Mouse (Mus musculus) brain, embryonic 18.5 days (tissue): ENCODE results near the gene Arhgap15.

ENCODE experiments used
- DNase-seq: peaks from one replicate; pipeline ENCODE4 v3.0.0-alpha.2; 2012; ENCODE audit warnings: low read depth, low spot score

Gene Arhgap15

DNA sequence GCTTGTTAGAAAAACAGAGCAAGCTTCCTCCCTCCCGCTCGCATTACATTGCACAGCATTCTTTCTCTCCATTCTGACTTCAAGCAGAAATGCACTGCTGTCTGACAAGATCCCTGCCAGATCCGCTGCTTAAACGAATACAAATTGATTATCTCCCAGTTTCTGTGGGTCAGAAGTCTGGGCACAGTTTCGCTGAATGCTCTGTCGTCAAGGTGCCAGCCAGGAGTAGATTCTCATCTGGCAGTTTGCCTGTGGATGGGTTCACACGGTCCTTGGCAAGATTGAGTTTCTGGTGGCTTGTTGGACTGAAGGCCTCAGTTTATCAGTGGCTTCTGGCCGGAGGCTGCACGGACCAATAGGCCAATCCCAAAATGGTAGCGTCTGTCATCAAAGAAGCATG is 435.9 kb downstream of the Arhgap15 start:
- no peak for DNase-seq

DNA sequence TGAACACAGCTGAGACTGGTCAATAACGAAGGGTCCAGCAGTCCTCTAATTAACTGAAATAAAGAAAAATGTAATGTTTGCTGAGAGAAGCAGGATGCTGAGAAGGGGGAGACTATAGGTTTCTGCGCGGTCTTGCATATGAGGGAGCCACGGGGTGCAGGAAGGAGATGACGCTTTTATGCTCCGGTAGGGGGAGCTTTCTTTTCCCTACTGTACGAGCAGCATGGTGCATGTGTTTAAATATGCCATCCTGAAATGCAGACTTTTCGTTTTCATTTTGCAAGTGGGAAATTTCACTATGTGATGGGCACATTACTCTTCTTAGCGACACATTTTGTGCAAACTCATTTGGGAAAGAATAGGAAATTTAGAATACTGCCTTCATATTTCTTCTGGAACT is 442.1 kb downstream of the Arhgap15 start:
- DNase-seq = no peak

DNA sequence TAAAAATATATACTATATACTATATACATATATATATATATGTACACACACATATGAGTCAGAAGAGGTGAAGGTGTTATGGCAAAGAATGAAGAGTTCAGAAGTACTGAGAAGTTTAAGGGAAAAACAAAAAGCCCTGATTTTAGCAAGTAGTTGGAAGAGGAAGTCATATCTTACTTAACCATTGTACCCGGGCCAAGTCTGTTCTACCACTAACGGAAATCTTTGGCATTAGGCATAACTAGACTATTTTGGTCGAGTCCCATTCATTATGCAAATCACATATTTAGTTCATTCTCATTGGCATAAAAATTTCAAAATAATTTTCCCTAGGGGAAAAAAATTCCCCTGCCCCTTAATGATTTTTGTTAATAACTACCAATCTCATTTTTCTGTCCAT is 443.4 kb downstream of the Arhgap15 start:
- no peak for DNase-seq

DNA sequence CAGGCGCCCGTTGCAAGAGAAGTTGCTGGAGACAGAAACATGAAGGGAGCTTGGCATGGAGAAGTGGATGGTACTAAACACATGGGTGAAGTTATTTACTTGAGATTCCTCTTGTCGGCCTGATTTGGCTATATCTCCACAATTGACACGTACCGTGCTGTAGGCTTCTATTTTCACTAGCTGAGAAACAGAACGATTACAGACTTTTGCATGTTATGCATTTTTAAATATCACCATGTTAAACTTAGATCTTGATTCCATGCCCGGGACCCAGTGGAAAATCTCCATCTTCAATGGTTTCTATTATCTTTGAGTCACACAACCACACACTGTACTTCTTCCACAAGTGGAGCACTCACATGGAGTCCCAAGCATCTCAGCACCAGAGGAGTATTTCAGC is 466.9 kb downstream of the Arhgap15 start:
- peak; percentile 32 for DNase-seq

DNA sequence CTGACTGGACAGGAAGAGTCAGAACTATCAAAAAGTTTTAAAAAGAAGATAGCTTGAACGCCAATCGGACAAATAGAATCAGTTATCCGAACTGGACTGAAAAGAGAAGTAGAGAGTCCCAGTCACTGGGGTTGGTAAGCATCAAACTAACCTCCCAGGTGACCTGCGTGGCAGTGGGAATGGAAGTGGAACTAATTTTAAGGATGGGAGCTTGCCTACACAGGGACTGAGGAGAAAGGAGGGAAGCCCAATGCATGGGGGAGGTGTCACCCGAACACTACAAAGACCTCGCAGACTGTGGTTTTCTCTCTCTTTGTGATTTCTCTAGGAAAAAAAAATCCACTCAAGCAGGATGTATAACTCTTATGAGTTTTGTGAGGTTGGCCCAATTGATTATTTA is 469.2 kb downstream of the Arhgap15 start:
- DNase-seq = no peak

DNA sequence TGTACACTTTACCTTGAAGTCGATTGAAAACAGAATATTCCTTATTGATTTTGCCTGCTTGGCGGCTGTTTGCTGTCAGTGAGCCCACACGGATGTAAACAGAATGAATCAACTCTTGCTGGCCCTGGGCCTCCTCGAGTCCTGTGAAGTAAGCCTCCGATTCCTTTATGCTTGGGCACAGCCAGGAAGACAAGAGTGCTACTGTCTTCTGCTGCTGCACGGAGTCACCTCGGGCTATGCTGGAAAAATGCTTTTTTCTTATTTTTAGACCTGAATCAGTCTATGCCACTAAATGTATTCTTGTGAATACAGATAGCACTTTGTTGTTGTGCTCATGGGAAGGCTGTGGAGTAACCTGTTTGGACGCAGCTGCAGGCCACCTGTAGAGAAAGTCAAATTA is 469.7 kb downstream of the Arhgap15 start:
- DNase-seq = no peak

DNA sequence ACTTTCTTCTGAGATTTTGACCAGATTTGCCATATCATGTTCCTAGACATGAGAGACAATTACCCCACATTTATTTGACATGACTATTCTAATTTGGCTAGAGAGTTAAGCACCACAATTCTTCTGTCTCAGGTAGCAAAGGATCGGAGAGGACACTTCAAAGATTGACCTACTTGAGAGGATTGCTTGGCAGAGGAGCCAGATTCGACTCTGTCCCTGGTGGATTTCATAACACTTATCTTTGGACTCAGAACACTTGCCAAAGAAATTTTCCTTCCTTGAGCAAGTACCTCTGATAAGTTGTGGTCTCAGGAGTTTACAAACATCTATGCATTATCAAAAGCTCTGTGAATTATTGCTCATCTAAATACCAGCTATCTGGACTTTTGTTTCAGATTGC is 473.1 kb downstream of the Arhgap15 start:
- DNase-seq = no peak

DNA sequence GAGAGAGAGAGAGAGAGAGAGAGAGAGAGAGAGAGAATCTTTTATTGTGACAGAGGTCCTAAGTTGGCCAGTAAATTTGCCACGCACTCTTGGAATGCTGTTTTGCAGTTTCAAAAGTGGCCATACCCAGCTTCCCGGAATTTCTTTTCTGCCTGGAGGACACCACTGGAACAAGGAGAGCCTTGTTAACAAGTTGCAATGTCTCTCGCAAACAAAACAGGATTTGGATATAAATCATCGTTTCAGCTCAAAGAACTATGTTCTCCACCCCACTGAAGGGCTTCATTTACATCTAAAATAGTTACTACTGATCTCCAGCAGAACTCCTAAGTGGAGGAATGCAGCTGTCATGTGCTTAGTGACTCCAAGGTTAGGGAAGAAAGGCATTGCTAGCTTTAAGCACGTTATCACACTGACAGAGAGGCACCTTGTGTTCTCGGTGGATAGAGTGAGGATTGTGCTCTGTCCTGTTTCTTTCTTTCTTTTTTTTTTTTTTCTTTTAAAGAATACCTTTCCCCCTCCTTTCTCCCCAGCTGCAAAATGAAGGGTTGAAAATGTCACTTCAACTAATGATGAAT is 473.6 kb downstream of the Arhgap15 start:
- no peak for DNase-seq

DNA sequence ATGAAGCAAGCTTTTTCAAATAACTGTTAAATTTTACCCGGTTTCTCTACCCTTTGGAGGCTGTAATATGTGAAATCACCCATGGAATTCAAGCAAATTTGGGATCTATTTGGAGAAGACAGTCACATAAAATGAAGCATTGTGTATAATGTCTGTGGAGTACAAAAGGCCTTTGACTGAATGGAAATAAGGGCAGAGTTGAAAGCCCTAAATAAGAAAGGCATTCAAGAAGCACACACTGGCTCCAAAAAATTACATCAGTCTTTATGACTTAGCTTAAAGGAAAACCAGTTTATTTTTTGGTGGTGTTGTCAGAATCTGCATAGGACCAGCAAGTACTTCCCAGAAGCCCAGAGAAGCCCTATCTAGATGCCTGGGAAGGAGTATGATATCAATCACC is 486.2 kb downstream of the Arhgap15 start:
- DNase-seq = no peak

DNA sequence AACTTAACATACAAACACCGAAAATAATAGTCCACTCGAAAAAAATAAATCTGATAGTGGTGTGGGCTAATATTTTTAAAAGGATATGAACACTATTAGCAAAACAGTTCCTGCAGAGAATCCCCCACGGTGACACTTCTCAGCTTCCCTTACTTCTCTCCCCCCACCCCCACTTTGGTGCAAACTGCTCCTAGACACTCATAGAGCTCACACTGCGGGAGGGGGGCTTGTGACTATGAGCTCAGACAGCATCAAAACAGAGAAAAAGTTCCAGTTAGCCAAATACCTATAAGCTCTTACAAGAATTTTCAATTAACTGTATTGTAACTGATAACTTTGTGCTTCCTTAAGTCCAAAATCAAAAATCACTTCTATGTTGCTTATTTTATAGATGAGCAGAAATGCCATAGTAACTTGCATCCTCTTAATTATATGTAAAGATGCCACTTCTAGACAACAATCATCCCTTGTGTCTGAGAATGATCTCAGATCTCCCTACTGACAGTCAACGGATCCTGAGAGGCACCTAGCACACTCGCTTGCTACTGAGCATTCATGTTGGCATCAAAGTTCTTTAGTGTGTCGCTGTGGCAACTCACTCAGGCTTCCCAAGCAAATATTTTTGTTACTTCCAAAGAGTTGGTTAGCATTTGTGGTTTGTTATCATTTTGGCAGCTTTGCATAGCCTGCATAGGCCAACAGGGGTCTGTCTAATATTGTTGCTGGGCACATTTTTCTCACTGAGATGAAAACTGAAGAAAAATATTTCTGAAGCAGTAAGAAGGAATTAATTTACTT is 493.2 kb downstream of the Arhgap15 start:
- DNase-seq = no peak

DNA sequence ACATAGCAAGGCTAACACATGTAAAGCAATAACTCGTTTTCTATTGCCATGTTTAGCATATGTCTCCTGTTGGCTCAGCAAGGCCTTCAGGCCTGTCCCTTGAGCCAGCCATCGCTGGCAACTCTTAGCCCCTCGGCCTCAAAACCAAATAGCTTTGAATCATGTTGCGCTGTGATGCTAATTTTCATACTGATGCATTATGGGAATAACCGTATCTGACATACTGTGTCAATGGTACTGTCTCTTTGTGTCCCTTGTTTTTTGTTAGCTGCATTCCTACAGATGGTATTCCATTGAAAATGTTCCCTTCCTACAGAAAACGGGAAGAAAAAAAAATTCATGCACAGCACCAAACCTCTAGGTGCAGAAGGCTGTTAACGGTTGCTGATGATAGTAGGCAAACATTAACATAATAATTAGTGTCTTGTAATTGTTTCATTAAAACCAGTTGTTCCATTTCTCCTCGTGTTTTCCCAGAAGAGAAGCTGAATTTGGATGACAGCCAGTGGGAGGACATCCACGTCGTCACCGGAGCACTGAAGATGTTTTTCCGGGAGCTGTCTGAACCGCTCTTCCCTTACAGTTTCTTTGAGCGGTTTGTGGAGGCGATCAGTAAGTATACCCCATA is 494.1 kb downstream of the Arhgap15 start:
- DNase-seq = no peak

DNA sequence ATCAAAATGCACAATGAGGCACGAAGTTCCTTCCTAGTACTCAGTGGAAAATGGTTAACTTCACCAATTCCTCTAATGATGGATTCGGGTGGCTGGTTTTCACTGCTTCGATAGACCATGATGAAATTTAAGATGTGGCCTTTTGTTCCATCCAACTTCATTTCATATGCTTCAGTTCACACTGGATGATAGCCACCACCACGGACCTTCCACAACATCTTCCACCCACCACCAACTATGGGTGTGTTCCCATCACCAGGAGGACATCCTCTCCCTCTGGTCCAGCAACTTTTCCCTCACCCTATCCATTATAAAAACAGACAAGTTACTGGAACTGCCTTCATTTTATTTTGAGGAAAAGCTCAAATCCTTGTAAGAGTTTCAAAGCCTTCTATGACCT is 506.7 kb downstream of the Arhgap15 start:
- no peak for DNase-seq

DNA sequence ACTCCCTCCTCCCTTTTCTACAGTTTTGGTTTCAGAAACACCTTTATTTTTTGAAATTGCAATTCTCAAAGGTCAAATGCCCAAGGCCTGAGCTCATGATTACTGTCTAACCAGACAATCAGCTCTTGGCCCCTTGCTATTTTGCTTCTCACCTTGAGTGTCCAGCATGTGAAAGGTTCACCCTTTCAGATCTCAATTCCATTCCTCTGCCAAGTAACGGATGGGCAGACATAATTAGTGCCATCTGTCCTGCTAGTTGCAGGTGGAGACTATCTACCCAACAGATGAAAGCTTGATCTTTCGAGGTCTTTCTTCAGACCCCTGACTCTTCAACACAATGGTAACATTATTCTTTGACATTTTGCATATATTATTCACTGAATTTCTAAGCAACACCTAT is 509.3 kb downstream of the Arhgap15 start:
- no peak for DNase-seq

DNA sequence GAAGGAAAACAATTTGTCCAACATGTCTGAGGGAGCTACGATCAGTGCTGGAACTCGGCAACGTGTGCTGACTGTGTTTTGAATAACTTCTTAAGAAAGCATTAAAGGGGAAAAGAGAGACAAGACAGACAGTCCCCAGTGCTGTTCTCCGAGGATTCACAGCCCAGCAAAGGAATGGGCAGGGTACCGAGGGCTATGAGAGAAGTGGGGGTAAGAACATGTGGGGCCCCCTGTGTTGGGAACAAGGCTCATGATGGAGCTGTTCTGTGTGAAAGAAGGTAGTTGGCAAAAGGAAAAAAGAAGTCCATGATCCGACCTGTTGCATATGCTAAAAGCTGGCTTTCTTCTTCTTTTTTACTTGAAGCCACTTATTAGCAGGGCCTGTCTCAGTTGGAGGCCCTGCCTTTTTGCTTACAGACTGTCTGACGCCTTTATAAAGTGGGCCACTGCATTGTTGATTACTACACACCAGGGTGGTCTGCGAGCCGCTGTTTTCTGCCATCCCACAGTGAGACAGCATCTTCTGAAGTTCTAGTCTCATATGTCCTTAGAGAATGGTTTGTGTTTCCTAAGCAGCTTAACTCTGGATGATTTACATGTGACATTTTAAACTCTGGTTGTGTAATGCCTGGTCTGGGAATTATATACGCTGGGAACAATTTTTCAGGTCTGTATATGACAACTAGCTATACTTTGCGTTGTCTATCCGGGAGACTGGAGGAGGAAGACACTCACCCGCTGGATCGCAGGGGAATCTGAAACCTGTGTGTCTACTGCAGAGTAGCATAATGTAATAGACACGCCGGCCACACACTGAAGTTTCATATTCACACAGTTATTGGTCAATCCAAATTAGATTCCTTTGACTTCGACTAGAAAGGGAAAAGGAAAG is 523.1 kb downstream of the Arhgap15 start:
- no peak for DNase-seq

DNA sequence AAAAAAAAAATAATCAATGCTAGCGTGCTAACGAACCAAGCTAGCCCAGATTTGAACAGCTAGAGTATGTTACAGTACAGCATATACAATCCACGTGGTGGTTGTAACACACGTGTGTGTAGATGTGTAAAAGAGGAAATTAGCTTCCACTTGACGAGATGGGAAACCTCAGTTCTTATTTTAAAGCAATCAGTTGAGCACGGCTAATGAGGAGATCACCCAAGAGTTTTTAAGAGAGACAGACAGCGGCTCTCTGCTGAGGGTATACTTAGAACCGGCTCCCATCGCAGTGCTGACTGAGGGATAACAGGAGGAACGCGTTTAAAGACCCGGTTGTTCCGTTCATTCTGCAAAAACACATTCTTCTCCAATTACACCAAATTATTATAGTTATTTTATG is 524.0 kb downstream of the Arhgap15 start:
- no peak for DNase-seq

DNA sequence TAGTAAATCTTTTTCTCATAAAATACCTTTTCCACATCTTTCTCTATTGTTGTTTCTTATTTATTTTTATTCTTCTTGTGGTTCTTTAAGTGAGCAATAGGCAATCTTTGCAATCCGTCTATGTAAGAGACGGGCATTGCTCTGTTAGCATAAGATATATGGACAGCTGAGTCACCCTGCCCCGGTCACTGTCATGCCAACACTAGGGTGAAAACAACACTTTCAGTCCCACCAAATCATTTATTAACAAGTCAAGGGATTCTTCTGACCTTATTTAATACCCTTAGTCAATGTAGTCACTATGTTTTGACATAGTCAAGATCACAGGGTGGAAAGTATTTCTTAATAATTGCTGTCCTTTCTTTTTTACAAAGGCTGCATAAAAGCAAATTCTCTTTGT is 525.8 kb downstream of the Arhgap15 start:
- no peak for DNase-seq

DNA sequence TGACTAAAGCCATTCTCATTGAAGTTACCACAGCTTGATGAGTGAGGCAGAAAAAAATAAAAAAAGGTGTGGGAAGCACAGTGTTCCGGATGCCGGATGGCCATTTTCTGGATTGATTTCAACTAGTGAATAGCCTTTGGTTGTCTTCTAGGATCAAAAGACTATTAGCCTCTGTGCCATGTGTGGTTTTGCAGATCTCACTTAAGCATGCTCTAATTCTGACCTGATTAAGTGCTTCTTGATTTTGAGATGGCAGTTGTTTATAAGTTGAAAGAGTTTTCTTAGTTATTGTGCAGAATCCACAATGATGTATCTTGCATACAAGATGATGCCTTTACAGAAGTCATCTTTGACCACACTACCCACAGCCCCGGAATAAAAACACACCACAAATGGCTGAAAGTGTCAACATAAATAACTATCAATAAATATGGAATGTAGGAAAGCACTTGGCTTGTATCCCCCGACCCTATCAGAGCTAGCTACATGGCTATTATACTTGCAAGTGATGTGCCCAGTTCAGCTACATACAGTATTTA is 537.6 kb downstream of the Arhgap15 start:
- DNase-seq = no peak

DNA sequence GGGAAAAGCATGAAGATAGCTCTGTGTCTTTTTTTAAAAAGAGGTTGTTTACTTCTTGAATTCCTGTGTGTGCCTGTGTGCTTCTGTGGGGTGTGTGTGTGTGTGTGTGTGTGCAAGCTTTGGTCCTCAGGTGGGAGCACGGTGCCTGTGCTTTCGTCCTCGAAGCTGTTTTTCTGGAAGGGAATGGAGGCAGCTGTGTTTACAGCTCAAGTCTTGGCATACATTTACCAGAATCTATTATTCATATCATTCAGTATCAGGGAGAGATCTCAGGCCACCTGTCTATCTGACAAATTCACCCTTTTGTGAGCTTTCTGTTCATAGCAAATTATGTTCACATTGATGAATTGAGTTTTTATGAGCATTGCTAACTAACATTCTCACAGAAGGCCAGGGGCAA is 550.5 kb downstream of the Arhgap15 start:
- DNase-seq = no peak

DNA sequence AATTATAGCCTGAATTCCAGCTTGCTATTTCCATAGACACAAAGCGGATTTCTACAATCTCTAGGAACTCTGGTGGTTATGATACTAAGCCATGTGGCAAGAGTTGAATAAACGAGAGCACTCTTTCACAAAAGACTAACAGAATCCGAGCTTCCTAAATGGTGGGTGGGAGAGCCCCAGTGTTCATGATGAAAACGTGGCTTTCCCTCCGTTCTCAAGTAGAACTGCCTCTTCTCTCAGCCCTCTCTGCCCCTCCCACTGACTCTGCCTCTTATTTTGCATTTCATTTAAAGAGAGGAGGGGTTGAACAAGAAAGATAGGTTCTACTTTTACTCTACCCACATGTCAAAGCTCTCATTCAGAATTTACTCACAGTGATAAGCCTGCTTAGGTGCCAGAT is 551.3 kb downstream of the Arhgap15 start:
- DNase-seq = no peak

DNA sequence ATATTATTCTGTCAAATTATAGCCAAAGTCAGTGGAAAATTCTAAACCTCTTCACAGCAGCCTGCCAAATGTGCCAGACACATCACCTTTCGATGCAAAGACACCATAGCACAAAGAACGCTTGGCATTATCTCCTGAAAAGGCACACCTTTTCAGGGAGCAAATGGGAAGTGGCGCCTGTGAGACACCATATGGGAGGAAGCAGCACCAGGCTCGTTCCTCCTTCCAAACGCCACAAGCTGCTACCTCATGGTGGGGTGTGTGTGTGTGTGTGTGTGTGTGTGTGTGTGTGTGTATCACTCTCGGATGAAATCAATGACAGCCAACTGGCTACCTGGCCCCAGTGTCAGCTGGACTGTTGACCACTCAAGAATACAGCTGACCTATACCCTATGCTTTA is 551.8 kb downstream of the Arhgap15 start:
- no peak for DNase-seq

DNA sequence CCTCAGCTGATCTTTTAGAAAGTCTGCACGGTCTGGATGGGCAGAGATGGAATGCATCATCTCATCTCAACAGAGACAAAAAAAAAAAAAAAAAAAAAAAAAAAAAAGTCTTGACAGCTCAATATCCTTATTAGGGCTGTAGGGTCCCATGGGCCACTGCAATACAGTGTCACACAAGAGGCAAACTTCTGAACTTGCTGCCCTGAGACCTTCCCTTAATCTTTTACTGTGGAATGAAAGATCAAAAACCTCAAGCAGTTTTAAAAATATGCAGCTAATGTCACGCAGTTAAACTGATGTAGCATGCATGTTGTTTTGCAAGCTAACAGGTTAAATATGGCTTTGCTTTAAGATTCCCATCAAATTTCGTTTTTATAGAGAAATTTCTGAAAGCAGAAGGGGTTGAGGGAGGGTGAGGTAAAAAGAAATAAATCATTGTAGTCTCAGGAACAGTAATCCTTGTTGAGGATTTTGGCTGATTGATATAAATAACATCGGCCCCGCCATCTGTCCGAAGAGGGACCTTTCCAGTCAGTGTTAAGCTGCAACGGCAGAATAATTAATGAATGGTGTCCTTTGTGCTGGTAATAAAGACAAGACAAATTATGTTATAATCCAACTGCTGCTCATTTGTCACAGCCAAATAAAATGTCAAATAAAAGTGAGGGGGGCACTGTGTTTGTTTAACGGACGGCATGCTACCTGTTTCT is 555.8 kb downstream of the Arhgap15 start:
- no peak for DNase-seq
